Mouse (Mus musculus) urinary bladder, postnatal 14 days (tissue): ENCODE measurements around the gene Cradd.

Experiments
- DNase-seq: peaks from one replicate; pipeline ENCODE4 v3.0.0; 2021; ENCODE audit warnings: low spot score

Gene Cradd

GRCm38 (mm10) chr10:95275488-95275887 lies 48.4 kb downstream of the Cradd start:
- DNase-seq = no peak

- DNase-seq = no peak
Observed at GRCm38 (mm10) chr10:95273226-95273625, 50.7 kb downstream of the Cradd start.

DNA sequence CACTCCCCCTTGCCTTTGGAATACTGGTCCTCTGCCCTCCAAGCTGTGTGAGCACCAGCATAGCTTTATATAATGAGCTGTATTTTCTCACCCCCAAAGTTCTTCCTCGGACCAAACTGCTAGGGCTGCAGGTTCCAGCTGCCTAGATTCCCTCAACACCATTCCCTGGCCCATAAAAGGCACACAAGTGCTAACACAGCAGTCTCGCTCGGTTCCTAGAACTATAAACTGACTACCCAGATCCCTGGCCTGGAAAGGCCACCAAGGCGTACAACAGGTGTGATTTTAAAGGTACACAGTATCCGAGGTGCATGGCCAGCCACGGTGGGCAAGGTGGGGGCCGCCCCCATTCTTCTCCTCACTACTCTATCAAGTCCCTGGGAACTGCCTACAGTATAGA lies 54.8 kb downstream of the Cradd start:
- no peak for DNase-seq

DNA sequence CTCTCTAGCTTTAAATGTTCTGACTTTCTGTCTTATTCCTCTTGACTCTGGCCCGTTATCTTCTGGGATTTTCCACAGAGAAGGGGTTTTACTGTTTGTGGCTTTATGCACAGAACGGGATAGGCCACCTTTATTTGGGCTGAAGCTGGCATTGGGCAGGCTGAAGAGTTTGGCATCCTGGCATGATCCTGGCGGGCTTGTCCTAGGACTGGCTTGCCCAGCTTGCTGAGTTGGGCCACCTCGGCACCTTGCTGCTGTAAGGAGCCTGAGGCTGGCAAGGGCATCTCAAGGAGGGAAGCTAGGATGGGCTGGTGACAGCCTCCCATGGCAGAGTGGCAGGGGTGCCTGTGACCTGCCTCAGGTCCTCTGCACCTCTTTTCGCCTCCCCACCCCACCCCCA lies 55.6 kb downstream of the Cradd start:
- no peak for DNase-seq

- no peak for DNase-seq
Observed at GRCm38 (mm10) chr10:95266983-95267382, 57.0 kb downstream of the Cradd start.

GRCm38 (mm10) chr10:95266041-95266762 lies 57.7 kb downstream of the Cradd start:
- DNase-seq = no peak

- no peak for DNase-seq
Observed at GRCm38 (mm10) chr10:95265576-95265975, 58.4 kb downstream of the Cradd start.

DNA sequence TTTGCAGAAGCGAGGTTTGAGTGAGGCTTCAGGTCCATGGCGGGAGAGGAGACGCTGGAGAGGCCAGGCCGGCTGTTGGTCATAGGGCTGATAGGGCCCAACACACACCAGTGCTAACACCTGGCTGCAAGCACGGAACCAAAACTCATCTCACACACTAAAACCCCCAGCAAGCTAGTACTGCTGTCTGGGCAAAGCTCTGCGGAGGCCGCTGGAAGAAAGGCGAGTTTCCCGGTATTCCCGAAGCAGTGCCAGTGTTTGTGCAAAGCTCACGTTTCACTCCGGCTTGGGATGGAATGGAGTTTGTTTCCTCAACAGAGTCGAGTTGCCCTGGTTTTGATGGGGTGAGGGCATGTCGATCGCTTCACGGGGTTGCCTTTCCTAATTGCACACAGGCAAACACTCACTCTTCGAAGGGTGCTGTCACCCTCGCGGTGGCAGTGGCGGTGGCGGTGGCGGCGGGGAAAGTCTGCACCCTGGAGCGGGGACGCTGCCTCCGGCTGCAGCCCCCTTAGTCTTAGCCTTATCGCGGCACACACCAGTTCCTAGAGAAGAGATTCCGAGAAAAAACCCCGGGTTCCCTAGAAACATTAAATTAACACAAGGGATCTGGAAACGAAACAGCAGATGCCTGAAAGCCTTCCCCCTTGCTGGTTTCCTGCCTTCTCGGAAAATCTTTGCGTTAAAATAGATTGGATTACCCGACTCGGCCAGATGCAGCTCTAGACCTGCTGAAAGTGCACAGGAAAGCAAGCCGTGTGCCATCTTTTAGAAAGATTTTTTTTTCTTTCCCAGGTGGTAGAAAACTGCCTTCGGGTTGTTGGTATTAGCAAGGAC lies 59.2 kb downstream of the Cradd start:
- DNase-seq = peak; percentile 25

DNA sequence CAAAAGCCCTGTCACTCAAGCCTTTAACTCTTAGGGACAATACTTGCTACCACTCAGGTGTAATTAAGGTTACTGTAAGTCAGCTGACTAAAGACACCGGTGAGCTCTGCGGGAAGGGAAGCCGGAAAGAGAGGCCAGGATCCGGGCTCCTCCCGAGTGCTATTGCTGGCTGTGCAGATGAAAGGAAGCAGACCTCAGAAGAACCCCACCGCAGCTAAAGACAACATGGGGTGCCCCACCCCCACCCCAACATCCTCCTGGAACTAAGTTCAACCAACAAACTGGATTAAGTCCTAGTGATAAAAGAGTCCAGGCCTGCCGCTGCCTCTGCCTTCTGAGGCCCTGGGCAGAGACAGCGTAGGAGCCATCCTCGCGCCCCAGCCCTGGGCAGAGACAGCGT lies 61.5 kb downstream of the Cradd start:
- DNase-seq = no peak

DNA sequence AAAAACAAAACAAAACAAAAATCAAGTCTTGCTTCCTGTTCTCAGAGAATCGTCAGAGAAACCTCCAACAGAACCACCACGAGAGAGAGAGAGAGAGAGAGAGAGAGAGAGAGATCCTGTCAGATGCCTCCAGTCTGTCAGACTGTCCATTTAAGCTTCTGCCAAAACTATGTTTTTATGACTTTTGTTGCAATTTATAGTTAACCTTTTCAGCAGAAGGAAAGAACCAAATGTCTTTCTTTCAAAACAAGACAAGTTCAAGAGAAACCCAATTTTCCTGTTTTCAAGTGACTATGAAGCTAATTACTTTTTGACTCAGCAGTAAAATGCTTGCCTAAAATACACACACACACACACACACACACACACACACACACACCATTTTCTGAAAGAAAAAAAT lies 62.7 kb downstream of the Cradd start:
- DNase-seq = no peak

GRCm38 (mm10) chr10:95260420-95260819 lies 63.5 kb downstream of the Cradd start:
- DNase-seq = peak; percentile 19

GRCm38 (mm10) chr10:95258471-95259155 lies 65.3 kb downstream of the Cradd start:
- DNase-seq = peak; percentile 17

DNA sequence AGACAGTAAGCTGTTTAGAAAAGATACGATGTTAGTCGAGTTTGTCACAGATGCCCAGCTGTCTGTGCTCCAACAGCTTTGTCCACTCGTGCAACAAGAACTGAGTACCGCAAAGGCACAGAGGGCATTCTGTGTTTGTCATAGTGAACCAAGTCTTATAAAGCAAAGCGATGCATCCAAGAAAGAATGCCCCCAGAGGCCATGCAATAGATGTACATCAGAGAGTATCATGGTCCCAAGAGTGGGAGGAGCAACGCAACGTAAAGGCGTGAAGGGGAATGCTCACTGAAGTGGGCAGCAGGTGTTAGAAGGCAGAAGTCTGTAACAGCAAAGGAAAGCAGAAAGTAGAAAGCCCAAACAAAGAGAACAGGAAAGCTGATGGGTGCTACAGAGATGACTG lies 66.0 kb downstream of the Cradd start:
- no peak for DNase-seq

GRCm38 (mm10) chr10:95256095-95256494 lies 67.8 kb downstream of the Cradd start:
- no peak for DNase-seq

DNA sequence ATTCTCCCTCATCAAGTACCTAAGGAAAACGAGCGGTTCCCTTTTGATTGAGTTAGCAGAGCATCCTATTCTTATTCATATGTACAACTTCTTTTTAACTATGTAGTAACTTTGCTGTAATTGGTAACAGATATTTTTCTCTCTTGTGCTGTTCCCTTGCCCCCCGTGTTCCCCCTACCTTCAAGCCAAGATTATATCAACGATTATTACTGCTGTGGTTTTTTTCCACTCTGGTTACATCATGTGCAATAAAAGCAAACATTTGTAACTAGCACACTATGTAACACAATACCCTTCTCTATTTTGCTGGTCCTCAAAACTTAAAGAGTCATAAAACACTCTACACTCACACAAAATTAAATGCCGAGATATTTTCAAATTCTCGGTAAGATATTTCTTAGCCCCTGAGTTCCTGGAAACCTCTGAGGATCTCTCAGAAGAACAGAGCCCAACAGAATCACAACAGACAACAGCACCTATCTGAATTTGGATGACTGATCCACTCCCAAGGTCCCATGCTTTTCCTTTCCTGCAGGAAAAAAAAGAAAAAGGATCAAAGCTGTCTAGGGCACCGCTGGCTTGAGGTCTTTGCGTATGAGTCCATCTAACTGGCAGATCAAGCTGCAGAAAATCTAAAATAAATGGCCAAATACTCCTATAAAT lies 68.8 kb downstream of the Cradd start:
- DNase-seq = no peak

DNA sequence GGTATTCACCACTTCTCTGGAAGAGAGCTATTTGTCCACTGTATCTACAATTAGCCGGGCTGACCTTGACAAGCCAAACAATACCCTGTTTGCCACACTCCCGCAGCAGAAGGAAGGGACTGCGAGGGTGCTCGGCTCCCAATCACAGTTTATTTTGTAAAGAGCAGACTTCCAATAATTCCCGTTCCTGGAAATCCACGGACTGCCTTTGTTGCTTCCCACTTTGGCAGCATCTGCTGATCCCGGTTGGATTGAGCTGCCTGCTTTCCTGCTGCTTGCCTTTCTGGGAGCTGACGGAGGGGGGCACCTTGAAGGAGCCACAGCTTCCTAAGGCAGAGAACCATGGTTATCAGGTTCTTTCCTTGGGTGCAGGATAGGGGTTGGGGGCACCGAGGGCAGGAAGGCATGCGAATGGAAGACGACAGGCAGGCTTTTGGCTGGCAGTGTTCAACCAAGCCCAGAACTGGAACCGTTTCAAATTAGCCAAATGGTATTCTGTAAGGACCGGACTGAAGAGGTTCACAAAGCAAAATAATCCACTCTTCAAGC lies 69.4 kb downstream of the Cradd start:
- peak; percentile 4 for DNase-seq

GRCm38 (mm10) chr10:95254046-95254445 lies 69.9 kb downstream of the Cradd start:
- DNase-seq = no peak

- DNase-seq = no peak
Observed at GRCm38 (mm10) chr10:95251674-95252073, 72.3 kb downstream of the Cradd start.

DNA sequence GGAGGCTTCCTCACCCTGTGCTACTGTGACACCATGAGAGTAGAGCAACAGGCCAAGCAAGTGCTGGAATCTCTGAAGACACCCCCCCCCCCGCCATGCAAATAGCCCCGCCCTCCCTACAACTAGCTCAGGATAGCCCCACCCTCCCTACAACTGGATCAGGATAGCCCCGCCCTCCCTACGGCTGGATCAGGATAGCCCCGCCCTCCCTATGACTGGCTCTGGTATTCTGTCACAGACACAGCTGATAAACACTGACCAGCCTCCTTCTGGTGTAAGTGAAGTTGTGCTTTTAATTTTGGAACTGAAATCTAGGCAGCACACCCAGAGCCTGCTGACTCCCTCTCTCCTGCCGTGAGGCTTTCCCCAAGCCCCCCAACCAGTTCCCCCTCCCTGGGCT lies 75.6 kb downstream of the Cradd start:
- DNase-seq = no peak

DNA sequence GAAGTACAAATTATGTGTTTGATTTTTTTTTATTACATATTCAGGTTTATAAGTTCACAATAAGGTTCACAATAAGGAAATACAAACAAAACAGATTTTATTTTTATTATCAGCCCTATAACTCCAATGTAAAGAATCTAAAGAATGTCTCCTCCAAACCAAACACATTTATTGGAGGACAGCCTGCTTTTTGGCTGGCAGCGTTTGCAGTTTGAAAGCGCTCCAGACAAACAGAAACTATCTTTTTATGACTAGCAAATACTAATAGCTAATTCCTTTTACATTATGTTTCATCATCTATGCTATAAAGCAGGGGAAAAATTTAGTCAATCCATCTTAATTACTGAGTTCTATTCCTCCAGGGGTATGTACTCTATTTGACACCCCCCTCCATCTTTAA lies 77.2 kb downstream of the Cradd start:
- DNase-seq = no peak

DNA sequence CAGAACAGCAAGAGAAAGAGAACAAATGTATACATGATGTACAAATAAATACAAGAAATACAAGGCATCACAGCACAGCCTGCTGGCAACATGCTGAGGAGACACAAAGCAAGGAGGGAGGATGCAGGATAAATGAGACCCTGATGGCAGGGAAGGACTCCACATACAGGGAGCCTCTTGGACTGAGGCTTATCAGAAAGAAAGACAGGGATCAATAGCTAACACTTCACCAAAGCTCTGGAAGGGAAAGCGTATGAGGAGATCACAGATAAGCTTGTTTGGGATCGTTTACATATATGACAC lies 78.3 kb downstream of the Cradd start:
- no peak for DNase-seq

- no peak for DNase-seq
Observed at GRCm38 (mm10) chr10:95244961-95245679, 78.8 kb downstream of the Cradd start.
